Mouse (Mus musculus): ENCODE results near the gene Rgs3. TPM values are rescaled to one million over a fixed set of nuclear protein-coding genes. Genes with fewer than 3 reads are reported as not detected.

Rgs3 gene
- total RNA-seq, 4 experiments from 2014 or later, result 30.4 to 34.1 (median 32.8) TPM

DNA sequence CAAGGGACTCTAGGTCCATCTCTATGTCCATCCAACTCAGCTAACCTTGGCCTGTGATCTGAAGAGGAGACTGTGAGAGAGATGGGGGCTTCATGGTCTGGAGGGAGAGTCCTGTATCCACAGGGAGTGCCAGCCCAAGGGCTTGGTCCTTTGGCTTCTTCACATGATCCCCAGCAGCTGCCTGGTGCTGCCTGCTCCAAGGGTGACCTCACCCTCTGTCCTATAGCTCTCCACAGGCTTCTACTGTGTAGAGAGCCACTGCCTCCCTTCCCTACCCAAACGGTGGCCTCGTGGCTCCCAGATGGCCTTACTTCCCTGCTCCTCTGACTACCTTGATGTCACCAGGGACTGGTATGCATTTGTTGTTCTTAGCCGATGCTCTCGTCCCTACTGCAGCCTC, 92.6 kb downstream of the Rgs3 start:
- DNase-seq (ENCODE audit: low spot score in 2 of 2), result peak in 1 of 2 experiments; percentile 36

DNA sequence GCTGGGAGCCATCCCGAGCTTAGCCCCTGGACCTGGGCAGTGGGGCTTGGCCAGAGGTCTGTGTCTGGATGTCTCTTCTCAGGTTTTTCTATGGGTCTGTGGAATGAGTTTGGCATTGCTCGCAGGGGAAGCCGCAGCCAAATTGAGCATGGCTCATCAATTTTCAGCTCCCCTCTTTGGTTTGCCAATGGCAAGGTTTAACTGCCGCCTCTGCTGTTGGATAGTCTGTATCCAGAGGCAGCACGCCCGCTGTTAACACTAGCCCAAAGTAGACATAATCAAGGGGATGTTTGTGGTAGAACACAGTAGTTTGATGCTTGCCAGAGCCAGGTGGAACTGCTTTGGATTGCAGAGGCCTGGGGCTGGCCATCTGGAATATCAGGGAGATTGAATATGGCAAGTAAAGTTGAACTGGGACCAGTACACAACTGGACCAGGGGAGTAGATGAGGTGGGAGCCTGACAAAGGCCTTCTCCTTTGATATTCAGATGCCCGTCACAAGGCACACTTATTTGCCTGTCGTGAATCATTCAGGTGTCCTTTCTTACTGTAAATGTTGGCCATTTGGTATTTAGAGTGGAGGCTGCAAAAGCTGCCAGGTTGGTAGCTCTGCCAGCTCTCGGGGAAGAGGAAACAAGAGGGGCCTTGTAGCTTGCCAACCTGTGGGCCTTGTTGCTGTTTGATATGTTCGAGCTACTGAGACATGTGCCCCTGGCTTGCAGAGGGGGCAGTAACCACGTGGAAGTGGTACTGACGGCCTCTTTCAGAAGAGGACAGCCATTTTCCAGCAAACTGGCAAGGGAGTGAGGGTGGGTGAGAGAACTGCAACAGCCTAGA, 93.5 kb downstream of the Rgs3 start:
- no peak for DNase-seq (ENCODE audit: low spot score in 2 of 2)

DNA sequence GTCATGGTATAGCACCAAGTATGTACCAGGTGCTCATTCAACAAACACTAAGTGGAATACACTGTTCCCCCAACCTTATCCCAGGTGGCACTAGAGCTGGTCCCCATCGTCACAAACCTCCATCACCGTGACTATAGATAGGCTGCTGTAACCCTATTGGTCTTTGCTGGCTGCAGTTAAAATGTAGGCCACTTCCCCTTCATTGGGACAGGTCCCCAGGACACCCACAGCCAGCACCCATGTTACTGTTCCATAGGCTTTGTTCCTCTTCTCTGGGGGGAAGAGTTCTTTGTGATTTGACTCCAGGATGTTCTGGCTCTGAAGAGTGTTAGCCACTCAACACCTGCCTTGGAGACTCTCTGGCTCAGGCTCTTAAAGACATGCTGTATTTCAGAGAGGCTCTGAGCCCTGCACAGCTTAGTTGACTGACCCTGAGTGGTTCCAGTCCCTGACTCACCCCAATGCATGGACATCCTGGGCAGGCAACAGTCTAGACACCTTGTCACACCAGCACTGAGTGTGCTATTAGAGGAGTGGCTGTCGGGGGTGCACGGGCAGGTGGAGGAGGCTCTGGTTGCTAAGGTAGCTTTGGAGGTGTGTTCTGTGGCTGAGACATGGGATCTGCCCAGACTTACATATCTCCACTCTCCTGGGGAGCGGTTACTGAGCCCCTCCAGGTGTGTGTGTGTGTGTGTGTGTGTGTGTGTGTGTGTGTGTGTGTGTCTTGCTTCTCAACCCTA, 94.4 kb downstream of the Rgs3 start:
- no peak for DNase-seq (ENCODE audit: low spot score in 2 of 2)

DNA sequence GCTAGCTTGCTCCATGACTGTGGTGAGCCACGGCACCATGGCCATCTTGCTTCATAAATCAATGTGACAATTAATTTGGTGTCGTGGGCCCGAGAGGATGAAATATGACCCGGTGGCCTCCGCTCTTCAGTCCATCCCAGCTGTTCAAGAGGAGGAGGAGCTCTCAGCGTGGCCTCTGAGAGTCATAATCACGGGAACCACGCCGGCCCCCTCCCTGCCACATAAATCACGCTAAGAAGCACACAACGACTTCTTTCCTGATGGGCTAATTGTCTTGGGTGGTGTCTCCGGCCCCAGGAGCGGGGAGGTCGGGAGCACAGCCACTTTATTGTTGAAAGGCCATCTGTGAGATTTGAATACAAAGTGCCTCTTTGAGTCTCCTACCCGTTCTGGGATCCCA, 99.6 kb downstream of the Rgs3 start:
- peak in 1 of 2 experiments; percentile 65 for DNase-seq (ENCODE audit: low spot score in 2 of 2)

DNA sequence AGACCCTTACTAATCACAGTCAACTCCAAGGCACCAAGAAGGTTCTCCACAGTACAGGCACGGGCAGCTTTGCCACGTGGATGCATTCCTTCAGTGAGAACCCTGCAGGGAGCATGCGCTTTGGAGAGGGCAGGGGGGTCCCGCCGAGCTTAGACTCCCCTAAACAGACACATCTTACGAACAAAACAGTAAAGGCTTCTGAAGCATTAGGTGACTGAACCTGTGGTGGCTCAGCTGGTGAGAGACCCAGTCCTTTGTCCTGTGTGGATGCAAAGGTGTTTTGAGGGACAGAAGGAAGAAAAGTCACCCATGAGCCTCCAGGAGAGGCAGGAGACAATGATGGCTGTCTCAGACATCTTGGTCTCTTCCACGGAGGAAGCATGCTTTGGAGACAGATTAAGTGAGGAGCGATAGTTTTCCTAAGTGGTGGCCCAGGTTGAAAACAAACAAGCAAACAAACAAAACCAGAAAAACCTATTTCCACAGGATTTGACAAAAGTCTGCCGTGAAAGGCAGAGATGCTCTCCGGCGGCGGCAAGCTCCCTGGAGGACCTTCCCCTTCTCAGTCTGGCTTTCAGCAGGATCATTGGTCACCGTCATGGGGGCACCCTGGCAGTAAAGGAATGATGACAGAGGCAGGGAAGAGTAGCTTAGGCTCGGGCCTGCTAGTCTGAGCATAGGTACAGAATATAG, 100.4 kb downstream of the Rgs3 start:
- DNase-seq (ENCODE audit: low spot score in 2 of 2), result no peak

DNA sequence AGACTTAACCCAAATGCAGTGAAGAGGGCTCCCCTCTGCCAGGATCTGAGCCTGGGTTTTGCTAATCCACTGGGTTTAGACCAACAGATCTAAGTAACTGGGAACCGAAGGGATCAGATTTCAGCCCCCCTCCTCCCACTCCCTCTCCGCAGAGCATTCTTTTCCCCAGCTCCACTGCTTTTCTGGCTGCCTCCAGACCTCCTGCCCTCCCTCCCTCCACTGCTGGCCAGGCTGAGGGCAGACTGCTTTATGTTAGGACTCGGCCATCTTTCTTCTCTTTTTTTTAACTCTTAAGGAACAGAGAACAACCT, 100.9 kb downstream of the Rgs3 start:
- DNase-seq (ENCODE audit: low spot score in 2 of 2), result no peak

DNA sequence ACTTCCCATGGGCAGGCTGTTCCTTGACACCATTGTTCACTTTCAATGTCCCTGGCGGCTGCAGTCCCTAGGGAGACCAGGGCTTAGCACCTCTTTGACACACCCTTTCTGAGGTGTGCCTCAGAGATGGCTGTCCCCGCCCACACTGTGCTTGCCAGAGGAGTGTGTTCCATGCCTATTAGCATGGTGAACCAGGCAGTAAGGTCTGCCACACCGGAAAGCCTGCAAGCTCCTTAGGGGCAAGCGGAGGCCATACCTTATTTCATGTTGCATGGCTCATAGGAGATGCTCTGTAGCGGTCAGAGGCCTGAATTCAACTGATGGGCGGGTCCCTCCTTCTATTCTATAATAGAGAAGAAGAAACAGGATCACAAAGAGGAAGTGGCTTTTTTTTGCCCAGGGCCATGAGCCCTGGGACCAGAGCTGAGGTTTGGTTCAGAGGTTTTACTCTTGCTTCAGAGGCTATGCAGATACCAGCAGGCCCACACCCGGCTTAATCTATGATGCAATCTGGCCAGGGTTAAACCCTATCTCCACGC, 101.7 kb downstream of the Rgs3 start:
- DNase-seq (ENCODE audit: low spot score in 2 of 2), result no peak

DNA sequence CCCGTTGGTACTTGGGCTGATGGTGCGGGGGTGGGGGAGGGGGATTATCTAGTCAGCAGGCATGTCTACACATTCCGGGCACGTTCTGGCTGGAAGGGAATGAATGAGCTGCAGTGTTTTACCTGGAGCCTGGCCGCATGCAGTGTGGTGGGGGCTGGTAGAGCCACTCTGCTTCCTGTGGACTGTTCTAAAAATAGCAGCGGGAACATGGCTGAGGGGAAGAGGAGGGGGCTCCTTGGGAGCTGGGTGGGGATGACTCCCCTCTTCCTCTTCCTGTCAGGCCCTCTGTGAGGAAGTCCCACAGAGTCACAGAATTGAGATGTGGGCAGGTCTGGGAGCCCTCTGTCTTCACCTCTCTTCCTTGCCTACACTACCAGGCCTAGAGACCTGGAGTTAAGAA, 103.7 kb downstream of the Rgs3 start:
- DNase-seq (ENCODE audit: low spot score in 2 of 2), result no peak

DNA sequence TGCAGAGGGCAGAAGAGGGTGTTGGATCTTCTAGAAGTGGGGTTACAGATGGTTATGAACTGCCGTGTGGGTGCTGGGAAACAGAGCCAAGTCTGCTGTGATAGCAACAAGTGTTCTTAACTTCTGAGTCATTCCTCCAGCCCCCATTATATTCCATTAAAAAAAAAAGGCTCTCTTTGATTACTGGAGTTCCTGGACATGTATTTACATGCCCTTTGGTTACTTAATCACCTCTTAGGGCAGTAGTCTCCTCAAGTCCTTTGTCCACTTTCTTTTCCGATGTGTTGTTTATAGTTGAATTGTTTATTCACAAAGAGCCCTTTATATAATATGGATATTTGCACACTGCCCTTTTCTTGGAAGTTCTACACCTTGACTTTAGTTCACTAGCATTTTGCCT, 106.2 kb downstream of the Rgs3 start:
- no peak for DNase-seq (ENCODE audit: low spot score in 2 of 2)

DNA sequence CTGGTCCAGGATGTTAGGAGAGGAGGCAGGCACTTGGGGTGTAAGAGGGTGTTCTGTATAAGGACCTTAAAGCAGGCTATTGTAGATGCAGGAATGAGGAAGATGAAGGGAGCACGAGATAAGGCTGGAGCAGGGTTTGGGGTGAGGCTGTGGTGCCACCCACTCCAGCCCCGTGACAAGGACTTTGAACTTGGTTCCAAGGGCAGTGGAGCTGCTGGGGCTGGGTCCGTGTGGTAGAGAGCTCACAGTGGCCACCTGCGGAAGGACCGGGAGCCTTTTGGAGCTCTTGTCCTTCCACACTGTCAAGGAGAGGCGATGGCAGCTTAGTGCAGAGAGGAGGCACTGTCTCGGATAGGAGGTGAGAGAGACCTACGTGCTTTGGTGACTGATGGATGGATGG, 109.0 kb downstream of the Rgs3 start:
- no peak for DNase-seq (ENCODE audit: low spot score in 2 of 2)

DNA sequence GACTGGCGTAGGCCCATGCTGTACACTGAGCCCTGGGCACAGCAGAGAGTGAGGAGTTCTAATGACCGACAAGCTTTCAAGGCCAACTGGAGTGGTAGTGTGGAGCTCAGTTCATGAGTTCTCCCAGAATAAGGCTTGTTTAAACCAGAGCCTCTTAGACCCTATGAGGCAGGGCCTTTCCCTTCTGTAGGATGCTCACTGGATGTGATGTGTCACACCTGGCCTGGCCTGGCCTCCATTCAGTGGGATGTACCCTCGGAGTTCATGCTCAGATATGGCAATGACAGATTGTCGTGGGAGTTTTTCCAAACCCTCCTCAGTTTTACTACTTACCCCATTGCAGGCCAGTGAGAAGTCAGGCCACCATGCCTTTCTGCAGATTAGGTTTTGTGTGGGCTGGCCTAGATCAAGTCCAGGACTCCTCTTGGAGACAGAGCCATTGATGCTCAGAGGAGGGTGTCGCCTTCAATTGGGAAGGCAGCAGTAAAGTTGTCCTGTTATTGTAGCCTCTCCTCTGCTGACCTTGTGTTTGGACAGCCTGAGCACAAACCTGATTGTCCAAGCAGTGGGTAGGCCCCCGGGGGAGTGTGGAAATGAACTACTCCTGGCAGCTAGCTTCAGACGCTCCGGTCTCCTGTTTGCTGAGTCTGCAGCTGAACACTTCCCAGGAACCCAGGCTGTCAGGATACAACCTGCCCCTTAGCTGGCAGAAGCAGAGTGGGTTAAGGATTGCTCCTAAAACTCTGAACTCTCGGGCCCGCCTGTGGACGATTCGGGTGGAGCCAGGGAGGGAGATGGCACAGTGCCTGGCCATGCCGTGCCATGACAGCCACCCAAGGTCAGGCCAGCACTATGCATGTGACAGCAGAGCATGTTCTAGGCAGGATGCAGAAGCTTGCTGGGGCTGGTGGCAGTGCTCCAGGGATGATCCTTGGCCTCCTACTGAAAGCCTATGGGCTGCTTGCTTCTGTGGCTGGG, 109.7 kb downstream of the Rgs3 start:
- DNase-seq (ENCODE audit: low spot score in 2 of 2), result no peak

DNA sequence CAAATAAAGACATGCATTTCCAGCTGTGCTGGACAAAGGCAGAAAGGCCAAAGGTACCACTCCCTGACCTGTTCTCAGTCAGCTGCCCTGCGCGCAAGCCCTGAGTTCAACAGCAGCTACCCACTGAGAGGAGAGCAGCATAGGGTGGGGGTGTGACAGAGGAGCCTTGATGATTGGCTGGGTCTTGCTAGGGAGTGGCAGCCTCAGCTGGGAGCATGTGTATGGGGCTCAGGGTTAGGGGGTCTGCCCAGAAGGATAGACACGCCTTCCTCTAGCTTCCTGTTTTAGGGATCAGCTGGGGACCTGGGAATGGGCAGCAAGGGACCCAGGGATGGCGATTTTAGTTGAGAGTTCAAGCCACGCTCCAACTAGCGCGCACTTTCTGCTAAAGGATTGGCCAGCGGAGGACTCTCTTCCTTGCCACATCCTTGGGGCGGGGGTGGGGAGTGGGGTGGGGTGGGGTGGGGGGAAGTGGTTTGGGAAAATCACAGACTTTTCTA, 113.9 kb downstream of the Rgs3 start:
- DNase-seq (ENCODE audit: low spot score in 2 of 2), result no peak

DNA sequence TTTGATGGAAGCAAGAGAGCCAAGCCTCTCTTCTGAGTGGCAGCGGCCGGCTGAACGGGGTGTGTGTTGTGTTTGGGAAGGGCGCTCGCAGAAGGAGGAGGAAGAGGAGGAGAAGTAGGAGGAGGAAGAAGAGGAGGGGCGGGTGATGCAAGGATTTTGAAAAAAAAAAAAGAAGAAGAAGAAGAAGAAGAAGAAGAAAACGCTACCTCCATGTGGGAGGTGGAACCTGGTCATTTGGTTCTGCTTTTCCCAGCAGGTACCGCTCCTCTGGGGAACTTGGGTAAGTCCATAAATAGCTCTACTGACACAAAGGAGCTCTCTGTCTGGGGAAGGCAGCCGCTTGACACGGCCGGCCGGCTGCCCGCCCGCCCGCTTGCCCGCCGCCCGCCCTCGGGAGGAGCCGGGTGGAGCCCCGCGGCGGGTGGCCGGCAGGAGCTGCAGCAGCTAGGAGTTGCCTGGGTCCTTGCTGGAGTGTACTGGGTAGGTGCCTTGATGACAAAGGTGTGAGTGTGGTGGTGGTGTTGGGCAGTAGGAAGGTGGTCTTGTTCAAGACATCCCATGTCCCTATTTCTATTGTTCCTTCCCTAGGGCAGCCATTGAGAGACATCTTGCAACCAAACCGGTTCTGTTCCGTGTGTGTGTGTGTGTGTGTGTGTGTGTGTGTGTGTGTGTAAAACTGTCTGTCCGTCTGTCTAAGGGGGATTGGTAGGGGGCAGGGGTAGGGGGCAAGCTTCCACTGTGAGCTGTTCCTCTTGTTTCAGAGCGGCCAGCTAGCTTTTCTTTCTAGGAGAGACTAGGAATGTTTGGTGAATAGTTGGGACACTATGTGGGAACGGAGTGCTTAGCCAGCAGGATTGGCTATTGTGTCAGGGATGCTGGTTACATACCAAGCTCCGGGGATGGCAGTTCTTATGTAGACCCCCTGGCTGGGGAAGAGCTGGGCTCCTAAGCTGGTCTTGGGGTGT, 114.7 kb downstream of the Rgs3 start:
- DNase-seq (ENCODE audit: low spot score in 2 of 2), result no peak

DNA sequence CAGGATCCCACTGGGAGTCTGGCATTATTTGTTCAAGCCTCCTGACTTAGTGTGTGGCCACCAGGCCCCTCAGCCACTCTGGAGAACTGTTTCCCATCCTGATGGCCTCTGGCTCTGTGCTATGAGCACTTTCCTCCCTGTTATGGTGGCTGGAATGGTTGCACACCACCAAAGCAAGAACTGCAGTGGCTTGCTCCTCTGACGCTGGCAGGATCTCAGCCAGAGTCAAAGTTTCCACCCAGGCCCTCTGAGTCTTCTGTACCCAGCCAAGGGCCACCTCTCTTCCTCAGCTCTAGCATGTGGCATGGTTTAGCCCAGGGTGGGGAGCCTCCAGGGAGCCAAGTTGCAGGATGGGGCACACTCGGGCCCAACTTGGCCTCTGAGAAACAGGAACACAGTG, 115.7 kb downstream of the Rgs3 start:
- DNase-seq (ENCODE audit: low spot score in 2 of 2), result no peak

DNA sequence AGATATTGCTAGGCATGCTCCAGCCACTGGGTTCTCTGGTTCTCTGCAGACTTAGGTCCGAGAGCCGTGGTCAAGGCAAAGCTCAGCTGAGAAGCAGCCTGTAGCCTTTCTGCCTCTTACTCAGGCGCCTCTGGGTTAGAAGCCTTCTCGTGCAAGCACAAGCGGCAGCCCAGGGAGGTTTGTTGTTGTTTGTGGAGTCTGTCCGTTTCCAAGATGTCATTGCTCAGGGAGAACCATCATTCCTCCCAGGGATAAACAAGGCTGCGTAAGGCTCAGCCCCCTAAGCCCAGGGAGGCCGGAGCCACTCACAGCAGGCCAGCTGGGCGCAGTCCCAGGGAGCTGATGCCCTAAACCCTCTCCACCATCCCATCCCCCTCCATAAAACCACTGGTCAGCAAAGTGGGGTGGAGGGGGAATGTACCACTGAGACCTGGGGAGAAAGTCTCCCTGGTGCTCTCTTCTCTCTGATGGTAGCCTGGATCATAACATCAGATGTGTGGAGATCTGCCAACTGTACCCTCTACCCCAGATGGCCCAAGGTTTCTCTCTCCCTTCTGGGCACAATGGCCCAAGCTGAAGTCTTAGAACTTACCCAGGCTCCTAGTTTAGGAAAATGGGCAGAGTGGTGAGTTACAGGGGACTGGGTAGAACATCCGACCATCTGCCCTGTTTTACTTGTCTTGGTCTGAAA, 117.5 kb downstream of the Rgs3 start:
- no peak for DNase-seq (ENCODE audit: low spot score in 2 of 2)

DNA sequence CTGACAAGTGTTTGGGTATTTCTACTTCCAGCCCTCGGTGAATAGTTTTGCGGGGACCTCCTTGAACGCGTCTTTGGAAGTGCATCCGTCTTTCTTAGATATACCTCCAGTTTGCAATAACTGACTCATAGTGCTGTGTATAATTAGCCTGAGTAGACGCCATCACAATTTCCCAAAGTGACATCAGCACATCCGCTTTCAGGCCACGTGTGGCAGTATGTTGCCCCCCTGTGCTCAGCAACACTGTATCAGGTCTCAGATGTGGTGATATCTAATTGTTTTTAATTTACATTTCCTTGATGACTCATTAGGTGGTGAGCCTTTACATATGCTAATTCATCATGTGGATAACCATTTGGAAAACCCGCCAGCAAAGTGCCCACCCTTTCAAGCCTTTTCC, 119.5 kb downstream of the Rgs3 start:
- DNase-seq (ENCODE audit: low spot score in 2 of 2), result no peak

DNA sequence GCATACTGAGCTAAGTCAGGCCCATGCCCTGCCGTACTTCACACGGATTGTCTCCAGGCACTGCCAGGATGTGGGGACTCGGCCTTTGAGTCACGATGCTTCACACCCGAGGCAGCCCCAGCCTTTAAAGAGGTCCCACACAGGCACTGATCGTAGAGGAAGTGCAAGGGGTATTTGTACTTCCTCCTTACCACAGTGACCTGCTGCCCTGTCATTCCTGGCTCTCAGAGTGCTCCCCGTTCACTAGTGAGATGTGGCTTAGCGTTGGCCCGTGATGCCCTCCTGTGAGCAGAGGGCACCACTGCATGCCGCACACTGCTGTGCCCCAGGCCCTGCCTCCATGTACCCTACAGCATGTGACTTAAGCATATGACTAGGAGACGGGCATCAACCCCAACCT, 121.8 kb downstream of the Rgs3 start:
- no peak for DNase-seq (ENCODE audit: low spot score in 2 of 2)

DNA sequence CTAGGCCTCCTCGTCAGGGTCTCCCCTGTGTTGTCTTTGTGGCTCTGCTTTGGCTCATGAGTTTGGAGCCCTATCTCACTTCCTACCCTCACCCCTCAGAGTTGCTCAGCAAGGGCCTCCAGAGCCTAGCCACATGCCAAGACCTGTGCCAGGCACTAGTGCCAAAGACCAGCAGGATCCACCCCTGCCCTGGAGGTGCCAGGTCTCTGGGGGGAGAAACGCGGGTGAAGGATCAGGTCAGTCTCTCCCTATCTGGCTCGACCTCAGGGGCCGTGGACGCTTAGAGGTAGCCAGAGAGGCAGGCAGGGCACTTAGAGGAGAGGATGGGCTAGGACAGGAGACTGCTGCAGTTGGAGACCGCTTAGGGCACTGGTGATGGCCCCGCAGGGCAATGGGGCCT, 122.7 kb downstream of the Rgs3 start:
- no peak for DNase-seq (ENCODE audit: low spot score in 2 of 2)

DNA sequence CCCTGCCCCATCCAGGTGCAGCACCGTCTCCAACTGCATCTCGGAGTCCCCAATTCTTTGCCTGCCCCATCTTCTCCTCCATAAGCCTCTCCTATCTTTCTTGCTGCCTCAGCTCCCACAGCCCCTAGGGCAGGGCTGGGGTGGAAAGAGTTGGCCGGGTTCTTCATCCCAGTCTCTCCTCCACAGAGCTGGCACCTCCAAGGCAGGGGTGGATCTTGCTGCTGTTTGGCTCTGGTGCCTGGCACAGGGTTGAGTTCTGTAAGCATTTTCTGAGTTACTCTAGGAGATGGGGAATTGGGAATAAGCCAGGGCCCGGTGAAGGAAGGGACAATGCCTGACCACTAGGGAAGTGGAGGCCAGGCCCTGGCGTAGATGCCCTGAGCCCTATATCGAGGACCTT, 123.5 kb downstream of the Rgs3 start:
- no peak for DNase-seq (ENCODE audit: low spot score in 2 of 2)

Measured in left cerebral cortex, adult 8-10 months (tissue).